ENCODE assay signal across 27 mouse cellular contexts in the genomic region with DNA sequence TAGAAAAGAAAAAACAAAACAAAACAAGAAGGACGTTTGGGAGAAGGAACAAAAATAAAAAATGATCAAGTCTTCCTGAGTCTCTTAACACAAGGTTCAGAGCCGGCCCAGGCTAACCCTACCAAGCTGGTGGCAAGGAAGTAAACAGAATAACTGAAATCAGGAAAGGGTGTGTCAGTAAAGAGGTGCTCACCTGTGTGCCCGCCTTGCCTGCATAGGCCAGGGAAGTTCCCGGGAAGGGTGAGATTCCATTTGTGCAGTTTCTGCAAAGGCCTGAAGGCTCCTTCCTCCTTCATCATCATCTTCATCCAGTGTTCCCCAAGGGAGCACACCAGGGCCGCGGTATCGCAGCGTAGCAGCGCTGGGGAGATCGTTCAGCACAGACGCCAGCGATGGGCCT. TPM values are rescaled to one million over a fixed set of nuclear protein-coding genes. Genes with fewer than 3 reads are reported as not detected.
DNase-seq lines count a peak whose midpoint lies in the region; ATAC-seq and TF ChIP-seq lines count a peak whose summit lies in the region.
"Had no signal": no experiment of that assay in that cellular context is flagged by ENCODE, and none has a peak within 500 bp of the region (broad histone marks: within the 10 kb centered on the region; RNA-seq: fewer than 3 reads in every experiment).

No protein-coding gene starts in this region.

- ATAC-seq in kidney, embryonic 14.5 days (ENCODE audit: low FRiP score, low TSS enrichment): no peak
- ATAC-seq in lung, embryonic 15.5 days (ENCODE audit: borderline replicate concordance, extremely low read depth, low FRiP score, low TSS enrichment): no peak
- peak; percentile 59 for ATAC-seq in intestine, postnatal 0 days
- ATAC-seq in stomach, postnatal 0 days (ENCODE audit: low FRiP score, low TSS enrichment): peak; percentile 77
- ATAC-seq: CD4-positive, CD25-positive, alpha-beta regulatory T cell, adult 4 months had no signal

- no peaks in the 10 kb centered on the region for H3K27me3 ChIP-seq in kidney, embryonic 14.5 days (ENCODE audit: control insufficient read depth, insufficient read depth, low read length)
- H3K27me3 ChIP-seq in lung, embryonic 15.5 days: no peaks in the 10 kb centered on the region
- H3K27me3 ChIP-seq in intestine, postnatal 0 days (replicated peaks; ENCODE audit: control insufficient read depth, insufficient read depth, low read length): no peaks in the 10 kb centered on the region
- H3K27me3 ChIP-seq in stomach, postnatal 0 days (ENCODE audit: control insufficient read depth, insufficient read depth, low read length): no peaks in the 10 kb centered on the region
- H3K27me3 ChIP-seq: embryonic facial prominence, embryonic 15.5 days; heart, embryonic 13.5 days; liver, embryonic 13.5 days; megakaryocyte, embryonic 14.5 days; neural tube, embryonic 12.5 days had no signal

- no peaks in the 10 kb centered on the region for H3K9me3 ChIP-seq in kidney, embryonic 14.5 days (ENCODE audit: control insufficient read depth, low read length)
- H3K9me3 ChIP-seq in lung, embryonic 15.5 days: no peaks in the 10 kb centered on the region
- H3K9me3 ChIP-seq in intestine, postnatal 0 days (ENCODE audit: control insufficient read depth): no peaks in the 10 kb centered on the region
- no peaks in the 10 kb centered on the region for H3K9me3 ChIP-seq in stomach, postnatal 0 days (ENCODE audit: control insufficient read depth, low read length)
- H3K9me3 ChIP-seq: embryonic facial prominence, embryonic 15.5 days; heart, embryonic 13.5 days; liver, embryonic 13.5 days; megakaryocyte, embryonic 14.5 days; neural tube, embryonic 12.5 days had no signal

- TF ChIP-seq EP300 in stomach, postnatal 0 days (optimal IDR thresholded peaks at IDR 0.05): no peak

- peaks cover 15% of the 10 kb centered on the region; the same call in 1 of the 2 replicates for H3K36me3 ChIP-seq in kidney, embryonic 14.5 days (ENCODE audit: control insufficient read depth, insufficient read depth, low read length)
- 0 out of 2 replicates have a peak, but pooled peaks cover 3% of the 10 kb centered on the region for H3K36me3 ChIP-seq in lung, embryonic 15.5 days
- H3K36me3 ChIP-seq in intestine, postnatal 0 days (ENCODE audit: control insufficient read depth, insufficient read depth): peaks cover 15% of the 10 kb centered on the region
- no peaks in the 10 kb centered on the region for H3K36me3 ChIP-seq in stomach, postnatal 0 days (ENCODE audit: control insufficient read depth, insufficient read depth, low read length)

- 90% methylated on average over 12 of the region's 12 CpGs for WGBS in kidney, embryonic 14.5 days
- 85% methylated on average over 12 of the region's 12 CpGs for WGBS in lung, embryonic 15.5 days
- WGBS in intestine, postnatal 0 days: 50% methylated on average over 12 of the region's 12 CpGs
- WGBS in stomach, postnatal 0 days: 71% methylated on average over 12 of the region's 12 CpGs

- 0 out of 2 replicates have a peak overlapping the region, but pooled peaks have one; percentile 10 for H3K4me2 ChIP-seq in kidney, embryonic 14.5 days (replicated peaks; ENCODE audit: low read depth, low read length)
- peak overlapping the region; percentile 43 for H3K4me2 ChIP-seq in lung, embryonic 15.5 days
- H3K4me2 ChIP-seq in intestine, postnatal 0 days (replicated peaks; ENCODE audit: low read depth): peak overlapping the region; percentile 73
- H3K4me2 ChIP-seq in stomach, postnatal 0 days (replicated peaks; ENCODE audit: low read depth): peak overlapping the region; percentile 57
- H3K4me2 ChIP-seq: embryonic facial prominence, embryonic 15.5 days; heart, embryonic 13.5 days; liver, embryonic 13.5 days; neural tube, embryonic 12.5 days had no signal

- peak overlapping the region; percentile 17 for H3K4me3 ChIP-seq in kidney, embryonic 14.5 days (ENCODE audit: low read length)
- H3K4me3 ChIP-seq in lung, embryonic 15.5 days: peak overlapping the region; percentile 30
- H3K4me3 ChIP-seq in intestine, postnatal 0 days (ENCODE audit: low read depth, low read length): peak overlapping the region; percentile 51
- H3K4me3 ChIP-seq in stomach, postnatal 0 days (ENCODE audit: low read depth, low read length): peak overlapping the region; percentile 38
- H3K4me3 ChIP-seq: embryonic facial prominence, embryonic 15.5 days; heart, embryonic 13.5 days; liver, embryonic 13.5 days; megakaryocyte, embryonic 14.5 days; neural tube, embryonic 12.5 days had no signal

- no peaks in the 10 kb centered on the region for H3K4me1 ChIP-seq in kidney, embryonic 14.5 days (ENCODE audit: control insufficient read depth, insufficient read depth, low read length)
- no peaks in the 10 kb centered on the region for H3K4me1 ChIP-seq in lung, embryonic 15.5 days
- H3K4me1 ChIP-seq in intestine, postnatal 0 days (replicated peaks; ENCODE audit: control insufficient read depth, insufficient read depth, low read length): no peaks in the 10 kb centered on the region
- H3K4me1 ChIP-seq in stomach, postnatal 0 days (replicated peaks; ENCODE audit: control insufficient read depth, insufficient read depth): no peaks in the 10 kb centered on the region
- H3K4me1 ChIP-seq: embryonic facial prominence, embryonic 15.5 days; heart, embryonic 13.5 days; liver, embryonic 13.5 days; neural tube, embryonic 12.5 days had no signal

- no peak overlapping the region for H3K27ac ChIP-seq in kidney, embryonic 14.5 days (ENCODE audit: low read depth, low read length)
- H3K27ac ChIP-seq in lung, embryonic 15.5 days: no peak overlapping the region
- peak overlapping the region; percentile 70 for H3K27ac ChIP-seq in intestine, postnatal 0 days (ENCODE audit: low read depth, low read length)
- peak overlapping the region; percentile 30 for H3K27ac ChIP-seq in stomach, postnatal 0 days (replicated peaks)
- H3K27ac ChIP-seq: embryonic facial prominence, embryonic 15.5 days; heart, embryonic 13.5 days; liver, embryonic 13.5 days; neural tube, embryonic 12.5 days had no signal

- TF ChIP-seq CTCF in intestine, postnatal 0 days (IDR thresholded peaks at IDR 0.05; ENCODE audit: low read depth): no peak
- no peak for TF ChIP-seq CTCF in stomach, postnatal 0 days (IDR thresholded peaks at IDR 0.05; ENCODE audit: low read depth)

- H3K9ac ChIP-seq in kidney, embryonic 14.5 days (ENCODE audit: low read depth, low read length): peak overlapping the region; percentile 45; the same call in 1 of the 2 replicates
- H3K9ac ChIP-seq in lung, embryonic 15.5 days: 0 out of 2 replicates have a peak overlapping the region, but pooled peaks have one; percentile 16
- peak overlapping the region; percentile 53 for H3K9ac ChIP-seq in intestine, postnatal 0 days (ENCODE audit: low read depth, low read length)
- H3K9ac ChIP-seq in stomach, postnatal 0 days (ENCODE audit: low read length): peak overlapping the region; percentile 60
- H3K9ac ChIP-seq: embryonic facial prominence, embryonic 15.5 days; heart, embryonic 13.5 days; liver, embryonic 13.5 days; neural tube, embryonic 12.5 days had no signal

- DNase-seq in kidney, postnatal 4 days: no peak
- no peak for DNase-seq in lung, postnatal 25 days (ENCODE audit: low spot score)
- peak; percentile 54 for DNase-seq in stomach, postnatal 0 days (ENCODE audit: low spot score)
- DNase-seq in yolk sac, embryonic 10.5 days (ENCODE audit: low spot score): no peak
- no peak for DNase-seq in thymus, postnatal 36 days
- DNase-seq: adrenal gland, postnatal 25 days; cerebellum, adult 8-10 months; cerebellum, postnatal 36 days; embryo, embryonic 11 days; gastrocnemius, postnatal 25 days; heart, adult 18-20 months; heart, postnatal 14 days; kidney, adult 9 months; layer of hippocampus, postnatal 36 days; liver, embryonic 13.5 days; lung, adult 2 months; midbrain, embryonic 14.5 days; right cerebral cortex, postnatal 14 days; thymus, adult 2 months had no signal

RNA-seq across cellular contexts. Expression of a gene that starts 1.0 kb away (rescaled TPM):
- 18.0 and 19.9 TPM in 2 replicates for polyA plus RNA-seq in kidney, embryonic 14.5 days (2014; fragmentation: Nextera tagmentation; extraction: Ambion mirVana)
- 21.7 and 25.5 TPM in 2 replicates for polyA plus RNA-seq in lung, embryonic 15.5 days (2015; fragmentation: Nextera tagmentation; extraction: Ambion mirVana)
- polyA plus RNA-seq in intestine, postnatal 0 days (2015; fragmentation: Nextera tagmentation; extraction: Ambion mirVana): 100 TPM in 2 replicates
- polyA plus RNA-seq in stomach, postnatal 0 days (2015; fragmentation: Nextera tagmentation; extraction: Ambion mirVana): 70.1 and 77.4 TPM in 2 replicates

RNA-seq across cellular contexts. Expression of a gene that starts 10.7 kb away (rescaled TPM):
- polyA plus RNA-seq in kidney, embryonic 14.5 days (2014; fragmentation: Nextera tagmentation; extraction: Ambion mirVana): 12.2 and 12.6 TPM in 2 replicates
- 15.0 and 15.8 TPM in 2 replicates for polyA plus RNA-seq in lung, embryonic 15.5 days (2015; fragmentation: Nextera tagmentation; extraction: Ambion mirVana)
- 10.1 and 11.2 TPM in 2 replicates for polyA plus RNA-seq in intestine, postnatal 0 days (2015; fragmentation: Nextera tagmentation; extraction: Ambion mirVana)
- 10.6 and 11.7 TPM in 2 replicates for polyA plus RNA-seq in stomach, postnatal 0 days (2015; fragmentation: Nextera tagmentation; extraction: Ambion mirVana)

RNA-seq across cellular contexts. Expression of a gene that starts 16.3 kb away (rescaled TPM):
- polyA plus RNA-seq in kidney, embryonic 14.5 days (2014; fragmentation: Nextera tagmentation; extraction: Ambion mirVana): 287 and 317 TPM in 2 replicates
- 296 and 312 TPM in 2 replicates for polyA plus RNA-seq in lung, embryonic 15.5 days (2015; fragmentation: Nextera tagmentation; extraction: Ambion mirVana)
- polyA plus RNA-seq in intestine, postnatal 0 days (2015; fragmentation: Nextera tagmentation; extraction: Ambion mirVana): 123 and 129 TPM in 2 replicates
- 143 TPM in 2 replicates for polyA plus RNA-seq in stomach, postnatal 0 days (2015; fragmentation: Nextera tagmentation; extraction: Ambion mirVana)

RNA-seq across cellular contexts. Expression of a gene that starts 17.0 kb away (rescaled TPM):
- polyA plus RNA-seq in kidney, embryonic 14.5 days (2014; fragmentation: Nextera tagmentation; extraction: Ambion mirVana): 32.0 and 45.0 TPM in 2 replicates
- 49.8 and 51.4 TPM in 2 replicates for polyA plus RNA-seq in lung, embryonic 15.5 days (2015; fragmentation: Nextera tagmentation; extraction: Ambion mirVana)
- polyA plus RNA-seq in intestine, postnatal 0 days (2015; fragmentation: Nextera tagmentation; extraction: Ambion mirVana): 28.4 and 29.6 TPM in 2 replicates
- polyA plus RNA-seq in stomach, postnatal 0 days (2015; fragmentation: Nextera tagmentation; extraction: Ambion mirVana): 27.1 and 28.3 TPM in 2 replicates

RNA-seq across cellular contexts. Expression of a gene that starts 27.4 kb away (rescaled TPM):
- 1,617 and 1,895 TPM in 2 replicates for polyA plus RNA-seq in kidney, embryonic 14.5 days (2014; fragmentation: Nextera tagmentation; extraction: Ambion mirVana)
- 1,380 and 1,502 TPM in 2 replicates for polyA plus RNA-seq in lung, embryonic 15.5 days (2015; fragmentation: Nextera tagmentation; extraction: Ambion mirVana)
- 791 and 834 TPM in 2 replicates for polyA plus RNA-seq in intestine, postnatal 0 days (2015; fragmentation: Nextera tagmentation; extraction: Ambion mirVana)
- 1,098 and 1,141 TPM in 2 replicates for polyA plus RNA-seq in stomach, postnatal 0 days (2015; fragmentation: Nextera tagmentation; extraction: Ambion mirVana)

Comparison
In these comparisons a context has a peak if more than half of its experiments do, and no peak if none do; other contexts are left out.
1. ATAC-seq: peak in intestine, postnatal 0 days (single experiment) and stomach, postnatal 0 days (single experiment); none in kidney, embryonic 14.5 days (single experiment) and lung, embryonic 15.5 days (single experiment).
2. H3K27ac ChIP-seq: peak in intestine, postnatal 0 days (single experiment) and stomach, postnatal 0 days (single experiment); none in kidney, embryonic 14.5 days (single experiment) and lung, embryonic 15.5 days (single experiment).
3. H3K4me2 ChIP-seq: peak in every context shown above with its lines; median percentile 73 in intestine, postnatal 0 days; 57 in stomach, postnatal 0 days; 43 in lung, embryonic 15.5 days; 10 in kidney, embryonic 14.5 days.
4. Peak in every context shown above with its lines, with median percentiles within 50 percentile points of each other: H3K4me3 ChIP-seq and H3K9ac ChIP-seq.